Mouse (Mus musculus) T-helper 2 cell (primary cell): Measurements from ENCODE around the gene Col2a1.

Experiments
- in situ Hi-C: fragments of 300-600 bp; cut with MboI, MseI; formaldehyde crosslinking; loops from one replicate; pipeline ENCODE4 v1.15.1; 2025; ENCODE audit warnings: high pct_unique_total_duplicates

Col2a1 gene

GRCm38 (mm10) chr15:97963989-97964835 is 40.3 kb downstream of the Col2a1 start, which contains the start of gene Tmem106c:
Gene Tmem106c, plus strand, starts transcription at chr15:97964200.
- in situ Hi-C loops = loop anchor here (10.0 kb wide), 1 partner anchor 109 kb away; no protein-coding TSS in a partner anchor

- in situ Hi-C loops = loop anchor here (10.0 kb wide), 1 partner anchor 109 kb away; no protein-coding TSS in a partner anchor
These were observed 41.0 kb downstream of the Col2a1 start for GRCm38 (mm10) chr15:97963329-97963988.

- in situ Hi-C loops = loop anchor here (10.0 kb wide), 1 partner anchor 242 kb away; no protein-coding TSS in a partner anchor
These were observed 48.1 kb downstream of the Col2a1 start for GRCm38 (mm10) chr15:97956416-97956815.

- in situ Hi-C loops = loop anchor here (10.0 kb wide), 1 partner anchor 241 kb away; no protein-coding TSS in a partner anchor
These were observed 48.8 kb downstream of the Col2a1 start for GRCm38 (mm10) chr15:97955742-97956141.

GRCm38 (mm10) chr15:97955286-97955685 is 49.2 kb downstream of the Col2a1 start:
- in situ Hi-C loops = loop anchor here (10.0 kb wide), 1 partner anchor 240 kb away; no protein-coding TSS in a partner anchor

GRCm38 (mm10) chr15:97954671-97955070 is 49.8 kb downstream of the Col2a1 start:
- in situ Hi-C loops = loop anchor here (10.0 kb wide), 1 partner anchor 240 kb away; no protein-coding TSS in a partner anchor

- in situ Hi-C loops = loop anchor here (10.0 kb wide), 1 partner anchor 238 kb away; no protein-coding TSS in a partner anchor
These were observed 51.7 kb downstream of the Col2a1 start for GRCm38 (mm10) chr15:97952889-97953189.

GRCm38 (mm10) chr15:97952137-97952888 is 52.2 kb downstream of the Col2a1 start:
- in situ Hi-C loops = loop anchor here (10.0 kb wide), 1 partner anchor 238 kb away; no protein-coding TSS in a partner anchor

GRCm38 (mm10) chr15:97950240-97950639 is 54.3 kb downstream of the Col2a1 start:
- in situ Hi-C loops = loop anchor here (10.0 kb wide), 1 partner anchor 235 kb away; no protein-coding TSS in a partner anchor

GRCm38 (mm10) chr15:97949706-97950105 is 54.8 kb downstream of the Col2a1 start:
- in situ Hi-C loops = loop anchor here (5.0 to 10.0 kb wide), 3 partner anchors 48 to 235 kb away; no protein-coding TSS in a partner anchor

GRCm38 (mm10) chr15:97948720-97949119 is 55.8 kb downstream of the Col2a1 start:
- in situ Hi-C loops = loop anchor here (5.0 kb wide), 2 partner anchors 49 to 81 kb away; no protein-coding TSS in a partner anchor

GRCm38 (mm10) chr15:97945656-97946315 is 58.7 kb downstream of the Col2a1 start:
- in situ Hi-C loops = loop anchor here (5.0 kb wide), 2 partner anchors 52 to 78 kb away; no protein-coding TSS in a partner anchor

- in situ Hi-C loops = loop anchor here (5.0 kb wide), 2 partner anchors 52 to 78 kb away; no protein-coding TSS in a partner anchor
These were observed 59.4 kb downstream of the Col2a1 start for GRCm38 (mm10) chr15:97944919-97945574.

GRCm38 (mm10) chr15:97943356-97943755 is 61.1 kb downstream of the Col2a1 start:
- in situ Hi-C loops = no loop called here

- in situ Hi-C loops = no loop called here
These were observed 62.0 kb downstream of the Col2a1 start for GRCm38 (mm10) chr15:97942538-97942937.

GRCm38 (mm10) chr15:97941306-97941705 is 63.2 kb downstream of the Col2a1 start:
- in situ Hi-C loops = no loop called here

- in situ Hi-C loops = no loop called here
These were observed 64.4 kb downstream of the Col2a1 start for GRCm38 (mm10) chr15:97940088-97940487.

- in situ Hi-C loops = no loop called here
These were observed 65.9 kb downstream of the Col2a1 start for GRCm38 (mm10) chr15:97938580-97938979.

- in situ Hi-C loops = no loop called here
These were observed 72.1 kb downstream of the Col2a1 start for GRCm38 (mm10) chr15:97932441-97932840.

- in situ Hi-C loops = no loop called here
These were observed 75.2 kb downstream of the Col2a1 start for GRCm38 (mm10) chr15:97929259-97929824.
